Mouse (Mus musculus): Measurements from ENCODE around the gene Cd209b.

The Cd209b gene

GRCm38 (mm10) chr8:3926744-3927143 lies at the start of gene Cd209b:
Cd209b (minus strand) TSS chr8:3926844.
- in situ Hi-C loops (cut with MboI) = no loop called here

GRCm38 (mm10) chr8:3956037-3956436 lies 29.4 kb upstream of the Cd209b start:
- in situ Hi-C loops (cut with MboI) = loop anchor here (10.0 to 25.0 kb wide), 2 partner anchors 251 to 394 kb away; partner anchors contain the start of gene C330021F23Rik

GRCm38 (mm10) chr8:3954646-3955045 lies 28.0 kb upstream of the Cd209b start, which contains the start of gene Cd209c:
Cd209c (minus strand) TSS chr8:3954746.
- in situ Hi-C loops (cut with MboI) = loop anchor here (10.0 to 25.0 kb wide), 2 partner anchors 250 to 392 kb away; partner anchors contain the start of gene C330021F23Rik

GRCm38 (mm10) chr8:3940023-3940422 lies 13.4 kb upstream of the Cd209b start:
- in situ Hi-C loops (cut with MboI) = no loop called here

GRCm38 (mm10) chr8:3878455-3878854 lies 48.2 kb downstream of the Cd209b start, which contains the start of gene Cd209d:
Cd209d (minus strand) TSS chr8:3878555.
- in situ Hi-C loops (cut with MboI) = no loop called here

- in situ Hi-C loops (cut with MboI) = no loop called here
Measured at GRCm38 (mm10) chr8:3876121-3876520, 50.5 kb downstream of the Cd209b start.
